Mouse (Mus musculus) CH12.LX (cell line): ENCODE data around the gene Col4a1. TPM values are rescaled to one million over a fixed set of nuclear protein-coding genes. Genes with fewer than 3 reads are reported as not detected.

Experiments used
- DNase-seq: peaks from one replicate; pipeline ENCODE4 v3.0.0-alpha.2; 2013; ENCODE audit errors: extremely low read depth
- H3K27ac ChIP-seq: 2 replicates; pipeline ENCODE4 v1.5.1; 2012; ENCODE audit warnings: low read depth, mild to moderate bottlenecking, control low read depth, moderate library complexity; ENCODE audit not compliant: insufficient read depth
- H3K27me3 ChIP-seq: replicated peaks from 2 replicates; pipeline ENCODE3; 2012; ENCODE audit warnings: inconsistent platforms
- H3K36me3 ChIP-seq, 2 experiments: replicated peaks in 1 of 2; 2 replicates each; pipeline versions ENCODE3 to v1.6.1; 2012; ENCODE audit warnings: inconsistent platforms in 1 of 2, low read length in 1 of 2, mild to moderate bottlenecking in 1 of 2, mixed read lengths in 1 of 2, moderate library complexity in 1 of 2; ENCODE audit not compliant: control insufficient read depth in 1 of 2, insufficient read depth in 1 of 2
- H3K4me1 ChIP-seq, 2 experiments: 2 replicates each; pipeline ENCODE4 v1.6.1; 2012; ENCODE audit warnings: inconsistent platforms in 1 of 2, moderate library complexity in 1 of 2; ENCODE audit not compliant: insufficient read depth in 2 of 2, control insufficient read depth in 1 of 2
- H3K4me2 ChIP-seq: 2 replicates; pipeline ENCODE4 v1.6.1; 2012; ENCODE audit warnings: low read depth, mild to moderate bottlenecking, control low read depth; ENCODE audit not compliant: poor library complexity, insufficient read depth, severe bottlenecking
- H3K4me3 ChIP-seq, 3 experiments: fragments of 150-350 bp in 1 of 3; sonication (generic) in 1 of 3; replicated peaks in 1 of 3; 2 replicates each; pipeline versions ENCODE3 to v1.5.1; 2011 to 2012; ENCODE audit warnings: low read depth in 2 of 3, low read length in 2 of 3, mild to moderate bottlenecking in 2 of 3, moderate library complexity in 2 of 3, control low read depth in 1 of 3, improper control_type of control experiment in 1 of 3, inconsistent platforms in 1 of 3, mixed read lengths in 1 of 3; ENCODE audit not compliant: poor library complexity in 1 of 3
- H3K79me2 ChIP-seq: replicated peaks from 2 replicates; pipeline ENCODE4 v1.6.1; 2012; ENCODE audit warnings: mild to moderate bottlenecking, moderate library complexity; ENCODE audit not compliant: control insufficient read depth, poor library complexity, insufficient read depth, severe bottlenecking; ENCODE audit errors: extremely low read depth
- H3K9ac ChIP-seq: 2 replicates; pipeline ENCODE4 v1.6.1; 2012; ENCODE audit warnings: low read depth, mild to moderate bottlenecking, control low read depth, moderate library complexity; ENCODE audit not compliant: insufficient read depth
- H3K9me3 ChIP-seq: replicated peaks from 2 replicates; pipeline ENCODE3; 2012; ENCODE audit warnings: low read length, inconsistent platforms, mixed read lengths
- CHD2 ChIP-seq: IDR thresholded peaks from 2 replicates; pipeline ENCODE4 v1.6.1; 2011; ENCODE audit warnings: low read length, improper control_type of control experiment
- CTCF ChIP-seq, 2 experiments: IDR thresholded peaks in 1 of 2; conservative IDR thresholded peaks in 1 of 2; 2 replicates each; pipeline ENCODE4 v1.5.1; 2011 to 2012; ENCODE audit warnings: low read depth in 2 of 2, low read length in 2 of 2, improper control_type of control experiment in 1 of 2, inconsistent platforms in 1 of 2, mild to moderate bottlenecking in 1 of 2, moderate library complexity in 1 of 2
- E2F4 ChIP-seq: IDR thresholded peaks from 2 replicates; pipeline ENCODE4 v1.6.1; 2011; ENCODE audit warnings: low read depth, low read length, improper control_type of control experiment; ENCODE audit not compliant: insufficient replicate concordance
- ELF1 ChIP-seq: IDR thresholded peaks from 2 replicates; pipeline ENCODE4 v1.6.1; 2014; ENCODE audit warnings: low read depth, mild to moderate bottlenecking, inconsistent platforms, low read length, improper control_type of control experiment
- EP300 ChIP-seq: IDR thresholded peaks from 2 replicates; pipeline ENCODE4 v1.6.1; 2011; ENCODE audit warnings: low read length, improper control_type of control experiment
- IRF4 ChIP-seq: IDR thresholded peaks from 2 replicates; pipeline ENCODE4 v1.6.1; 2014; ENCODE audit warnings: low read depth, mild to moderate bottlenecking, inconsistent platforms, low read length, improper control_type of control experiment
- MAZ ChIP-seq: IDR thresholded peaks from 2 replicates; pipeline ENCODE4 v1.6.1; 2012; ENCODE audit warnings: low read depth, mild to moderate bottlenecking, inconsistent platforms, low read length, improper control_type of control experiment, moderate library complexity
- NRF1 ChIP-seq: IDR thresholded peaks from 2 replicates; pipeline ENCODE4 v1.6.1; 2014; ENCODE audit warnings: low read depth, mild to moderate bottlenecking, inconsistent platforms, low read length, improper control_type of control experiment, moderate library complexity
- PAX5 ChIP-seq: IDR thresholded peaks from 2 replicates; pipeline ENCODE4 v1.6.1; 2012; ENCODE audit warnings: low read length, inconsistent platforms, mixed read lengths
- RAD21 ChIP-seq: IDR thresholded peaks from 2 replicates; pipeline ENCODE4 v1.6.1; 2011; ENCODE audit warnings: low read depth, mild to moderate bottlenecking, low read length, improper control_type of control experiment, moderate library complexity
- SMC3 ChIP-seq: IDR thresholded peaks from 2 replicates; pipeline ENCODE4 v1.6.1; 2011; ENCODE audit warnings: low read depth, low read length, improper control_type of control experiment
- TBP ChIP-seq: conservative IDR thresholded peaks from 2 replicates; pipeline ENCODE4 v1.6.1; 2011; ENCODE audit warnings: low read depth, low read length, improper control_type of control experiment
- UBTF ChIP-seq: IDR thresholded peaks from 2 replicates; pipeline ENCODE4 v1.6.1; 2012; ENCODE audit warnings: low read depth, mild to moderate bottlenecking, inconsistent platforms, low read length, improper control_type of control experiment, moderate library complexity
- USF1 ChIP-seq: IDR thresholded peaks from 2 replicates; pipeline ENCODE4 v1.6.1; 2014; ENCODE audit warnings: low read depth, mild to moderate bottlenecking, inconsistent platforms, low read length, improper control_type of control experiment
- dilution Hi-C: fragments of 300-500 bp; cut with MboI; formaldehyde crosslinking; loops from 2 replicates; pipeline ENCODE4 v1.14.3; 2020; ENCODE audit warnings: low sequenced_read_pairs; ENCODE audit not compliant: extremely low pct_unique_long_range_greater_than_20kb, extremely low pct_ligation_motif_present
- in situ Hi-C: fragments of 300-500 bp; cut with MboI; formaldehyde crosslinking; loops from 3 replicates; pipeline ENCODE4 v1.14.3; 2019; ENCODE audit warnings: low sequenced_read_pairs, low pct_ligation_motif_present, low pct_unique_long_range_greater_than_20kb, mixed read lengths
- polyA plus RNA-seq: library from polyadenylated mRNA; unstranded; fragments of >175 nt; gene quantifications from 2 replicates; pipeline ENCODE4 v1.2.1, GENCODE M21; 2012; ENCODE audit warnings: low read depth; ENCODE audit not compliant: insufficient read length
- total RNA-seq, 2 experiments: library from RNA; depleted of rRNA; stranded (reverse); fragments of 300-350 nt in 1 of 2; fragments of >200 nt in 1 of 2; gene quantifications; 2 replicates each; pipeline ENCODE4 v1.2.3; 2012 to 2014

The Col4a1 gene
- total and polyA plus RNA-seq, 3 experiments, result 0.04 to 0.27 (median 0.13) TPM

DNA sequence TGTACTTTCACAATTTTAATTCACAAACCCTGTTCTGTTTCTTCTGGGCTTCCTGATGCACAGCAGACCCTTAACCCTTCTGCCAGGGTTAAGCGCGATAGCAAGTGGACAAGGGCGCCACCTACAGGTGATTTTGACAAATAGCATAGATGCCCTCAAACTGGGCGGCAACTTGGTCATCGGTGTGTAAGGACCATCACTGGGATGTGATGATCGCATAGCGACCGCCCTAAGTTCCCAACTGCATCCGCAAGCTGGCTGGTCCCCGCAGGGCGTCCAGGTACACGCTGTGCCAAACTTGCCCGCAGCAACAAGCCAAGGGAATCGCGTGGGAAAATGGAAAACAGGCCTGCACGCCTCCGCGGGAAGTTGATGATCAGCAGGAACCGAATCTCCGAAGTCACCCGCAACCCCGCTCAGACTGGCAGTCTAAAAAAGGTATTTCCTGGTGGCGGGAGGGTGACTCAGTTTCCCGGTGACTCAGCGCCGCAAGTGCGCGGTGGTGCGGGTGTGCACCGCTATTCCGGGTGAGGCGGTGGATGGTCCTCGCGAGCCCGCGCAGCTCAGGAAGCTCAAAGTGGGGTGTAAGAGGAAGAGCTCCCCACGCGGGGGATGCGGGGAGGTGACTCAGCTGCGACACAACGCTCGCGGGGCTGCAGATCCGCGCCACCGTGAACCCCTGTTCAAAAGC is 124.9 kb downstream of the Col4a1 start:
- H3K27me3 ChIP-seq, result peaks cover 9% of the 10 kb centered on the region
- TF ChIP-seq RAD21 (peak; percentile 82), SMC3 (peak; percentile 66), NRF1 (no peak), PAX5 (no peak), EP300 (no peak), CHD2 (no peak), E2F4 (no peak), UBTF (no peak), CTCF (conservative IDR thresholded peaks at IDR 0.05 in 1 of 2, IDR thresholded peaks at IDR 0.05 in 1 of 2; ENCODE audit: low read depth in 2 of 2, low read length in 2 of 2) (peak; percentile 80 to 85; a peak in 3 of 4 replicates), ELF1 (no peak)
- no peaks in the 10 kb centered on the region for H3K9me3 ChIP-seq
- in situ Hi-C loops, result loop anchor here (10.0 to 25.0 kb wide), 3 partner anchors 375 to 743 kb away; no protein-coding TSS in a partner anchor
- no peaks in the 10 kb centered on the region for H3K79me2 ChIP-seq
- H3K4me3 ChIP-seq, result no peak overlapping the region
- peak; percentile 71 for DNase-seq
- peaks cover 0 to 5% of the 10 kb centered on the region in 2 experiments; a peak in 1 of 4 replicates for H3K4me1 ChIP-seq
- H3K27ac ChIP-seq, result no peak overlapping the region
- dilution Hi-C loops, result no loop called here
- no peaks in the 10 kb centered on the region for H3K36me3 ChIP-seq
- no peak overlapping the region for H3K9ac ChIP-seq
- H3K4me2 ChIP-seq, result 0 out of 2 replicates have a peak overlapping the region, but pooled peaks have one; percentile 22

DNA sequence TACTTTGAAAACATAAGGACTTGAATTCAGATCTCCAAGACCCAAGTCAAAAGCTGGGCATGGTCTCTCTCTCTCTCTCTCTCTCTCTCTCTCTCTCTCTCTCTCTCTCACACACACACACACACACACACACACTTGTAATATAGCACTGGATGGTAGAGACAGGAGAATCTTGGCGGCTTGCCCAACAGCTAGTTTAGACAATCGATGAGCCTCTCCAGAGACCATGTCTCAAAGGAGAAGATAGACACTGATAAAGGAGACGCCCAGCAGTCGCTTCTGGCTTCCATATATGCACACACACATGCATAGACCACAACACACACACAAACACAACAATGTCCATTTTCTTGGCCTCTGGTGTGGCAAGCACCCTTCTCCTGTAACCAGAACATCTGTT is 126.2 kb downstream of the Col4a1 start:
- no peak overlapping the region for H3K9ac ChIP-seq
- H3K27me3 ChIP-seq, result peaks cover 5% of the 10 kb centered on the region
- H3K36me3 ChIP-seq, result no peaks in the 10 kb centered on the region
- no peak overlapping the region for H3K4me3 ChIP-seq
- dilution Hi-C loops, result no loop called here
- no peaks in the 10 kb centered on the region for H3K79me2 ChIP-seq
- H3K27ac ChIP-seq, result no peak overlapping the region
- peaks cover 0 to 13% of the 10 kb centered on the region in 2 experiments; a peak in 2 of 4 replicates for H3K4me1 ChIP-seq
- in situ Hi-C loops, result loop anchor here (10.0 to 25.0 kb wide), 3 partner anchors 374 to 742 kb away; no protein-coding TSS in a partner anchor
- no peaks in the 10 kb centered on the region for H3K9me3 ChIP-seq
- DNase-seq, result no peak
- no peak overlapping the region for H3K4me2 ChIP-seq
- TF ChIP-seq USF1, result no peak
- no peak for TF ChIP-seq E2F4
- no peak for TF ChIP-seq PAX5
- no peak for TF ChIP-seq MAZ
- TF ChIP-seq TBP, result no peak
- no peak for TF ChIP-seq IRF4
- TF ChIP-seq, all 38 proteins: peak for 0
